Mouse (Mus musculus): ENCODE measurements around the gene Prss2.

- no peak for TF ChIP-seq POLR2A (IDR thresholded peaks at IDR 0.05; ENCODE audit: control insufficient read depth, extremely low read depth, insufficient read depth, low read length, poor library complexity)
- TF ChIP-seq CTCF (IDR thresholded peaks at IDR 0.05; ENCODE audit: borderline replicate concordance, control insufficient read depth, extremely low read depth, insufficient read depth, low read length, poor library complexity), result no peak
Measured at GRCm38 (mm10) chr6:41556389-41556788, 34.8 kb downstream of the Prss2 start.

Measured in thymus, adult 2 months (tissue).